Mouse (Mus musculus) bone marrow macrophage, adult 2 months (primary cell): ENCODE data around the gene Cerkl.

Experiments
- CTCF ChIP-seq: IDR thresholded peaks from 2 replicates; pipeline ENCODE4 v1.5.1; 2012; ENCODE audit warnings: low read depth, mild to moderate bottlenecking, low read length, moderate library complexity
- POLR2A ChIP-seq: IDR thresholded peaks from 2 replicates; pipeline ENCODE4 v1.6.1; 2012; ENCODE audit warnings: mild to moderate bottlenecking, low read depth, low read length, borderline replicate concordance

GRCm38 (mm10) chr2:79367451-79368450, 88.8 kb downstream of the Cerkl start:
- TF ChIP-seq POLR2A, result no peak
- no peak for TF ChIP-seq CTCF
